Mouse (Mus musculus): ENCODE data around the gene Cnnm2.

Cnnm2 gene

DNA sequence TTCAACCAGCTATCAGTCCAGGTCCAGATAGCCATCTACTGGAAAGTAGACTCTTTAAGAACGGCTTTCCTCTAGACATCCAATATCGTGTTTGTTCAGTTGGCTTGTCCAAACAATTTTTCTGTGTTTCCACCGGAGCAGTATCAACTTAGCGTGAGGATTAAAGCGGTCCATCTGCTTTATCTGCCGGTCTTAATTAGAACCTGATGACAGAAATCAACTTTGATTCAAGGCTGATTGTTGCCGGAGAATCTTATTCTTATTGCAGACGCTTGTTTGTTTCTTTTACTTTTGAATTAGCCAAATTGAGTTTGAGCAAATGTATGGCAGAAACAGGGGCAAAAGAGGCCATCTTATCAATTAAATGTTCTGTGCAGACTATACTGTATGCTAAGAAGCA lies 32.8 kb downstream of the Cnnm2 start:
- no peak for DNase-seq (ENCODE audit: low read depth, low spot score)

DNA sequence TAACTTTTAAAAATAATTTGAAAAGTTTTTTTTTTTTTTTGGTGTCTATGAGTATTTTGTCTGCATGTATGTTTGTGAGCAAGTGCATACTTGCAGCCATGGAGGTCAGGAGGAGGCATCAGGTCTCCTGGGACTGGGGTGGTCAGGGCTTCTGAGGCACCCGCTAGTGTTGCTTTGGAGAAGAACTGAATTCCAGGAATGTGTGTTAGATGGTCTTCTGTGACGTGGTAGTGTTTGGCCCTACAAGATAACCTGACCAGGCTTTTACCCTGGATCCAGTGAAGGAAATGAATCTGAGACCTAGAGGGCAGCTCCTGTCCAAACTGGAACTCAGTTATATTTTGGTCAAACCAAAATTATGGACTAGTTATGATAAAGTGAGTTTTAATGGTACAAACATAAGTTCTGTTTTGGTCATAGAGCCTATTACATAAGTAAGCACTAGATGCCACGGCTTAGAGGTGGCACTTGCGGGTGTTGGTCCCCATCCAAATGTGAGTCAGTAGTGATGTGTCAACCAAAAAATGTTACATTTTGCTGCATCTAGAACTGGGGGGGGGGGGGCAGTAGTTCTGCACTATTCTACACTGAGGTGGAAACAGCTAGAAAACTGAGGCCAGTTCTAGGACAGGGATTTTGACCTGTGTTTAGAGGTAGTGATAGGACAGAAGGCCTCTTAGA lies 38.6 kb downstream of the Cnnm2 start:
- no peak for DNase-seq (ENCODE audit: low read depth, low spot score)

DNA sequence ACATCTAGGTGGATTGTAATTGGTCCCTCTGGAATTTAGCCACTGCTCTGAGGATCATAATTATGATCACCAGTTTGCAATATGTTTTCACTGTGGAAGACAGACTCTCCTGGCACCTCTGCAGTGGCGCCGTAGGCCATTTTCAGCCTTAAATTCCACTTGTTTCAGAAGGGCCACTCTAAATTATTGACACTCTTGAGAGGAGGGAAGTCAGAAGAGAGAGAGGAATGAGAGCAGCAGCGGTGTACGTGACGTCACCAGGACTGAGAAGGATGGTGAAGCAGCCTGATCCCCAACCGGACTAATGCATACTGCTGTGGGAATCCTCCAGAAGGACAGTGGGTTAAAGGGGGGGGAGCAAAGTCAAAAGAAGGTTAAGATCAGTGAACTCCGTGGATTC lies 40.1 kb downstream of the Cnnm2 start:
- no peak for DNase-seq (ENCODE audit: low read depth, low spot score)

DNA sequence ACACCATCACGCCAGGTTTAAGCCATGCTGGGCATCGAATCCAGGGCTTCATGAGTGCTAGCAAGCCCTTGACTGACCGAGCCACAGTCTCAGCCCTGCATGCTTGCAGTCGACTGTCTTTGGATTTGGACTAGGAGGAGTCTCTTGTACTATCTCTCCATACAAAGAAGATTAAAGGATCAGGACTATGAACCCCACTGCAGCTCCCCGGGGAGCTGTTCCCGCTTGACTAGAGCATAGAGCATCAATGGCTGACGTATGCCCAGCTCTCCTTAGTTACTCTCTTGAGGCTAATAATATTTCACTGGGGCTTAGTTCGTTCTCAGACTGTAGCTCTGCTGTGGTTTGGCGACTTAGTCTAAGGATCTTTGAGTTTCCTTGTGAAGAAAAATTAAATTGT lies 40.9 kb downstream of the Cnnm2 start:
- no peak for DNase-seq (ENCODE audit: low read depth, low spot score)

DNA sequence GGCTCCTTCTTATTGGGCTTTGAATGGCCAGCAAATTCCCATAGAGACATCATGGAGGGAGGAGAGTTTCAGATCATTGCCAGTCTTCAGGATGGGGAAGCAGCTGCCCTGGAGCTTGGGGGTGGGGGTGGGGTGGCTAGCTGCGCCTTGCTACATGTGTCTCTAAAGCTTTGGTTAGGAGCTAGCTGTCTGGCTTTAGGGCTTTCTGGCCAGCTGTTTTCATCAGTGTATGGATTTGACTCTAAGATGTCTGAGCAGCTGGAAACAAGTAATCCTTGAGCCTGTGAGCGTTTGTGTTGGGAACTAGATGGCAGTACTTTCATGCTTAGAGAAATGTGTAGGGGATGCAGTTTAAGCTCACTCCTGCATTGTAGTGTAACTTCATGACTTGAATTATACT lies 42.3 kb downstream of the Cnnm2 start:
- DNase-seq (ENCODE audit: low read depth, low spot score), result no peak

DNA sequence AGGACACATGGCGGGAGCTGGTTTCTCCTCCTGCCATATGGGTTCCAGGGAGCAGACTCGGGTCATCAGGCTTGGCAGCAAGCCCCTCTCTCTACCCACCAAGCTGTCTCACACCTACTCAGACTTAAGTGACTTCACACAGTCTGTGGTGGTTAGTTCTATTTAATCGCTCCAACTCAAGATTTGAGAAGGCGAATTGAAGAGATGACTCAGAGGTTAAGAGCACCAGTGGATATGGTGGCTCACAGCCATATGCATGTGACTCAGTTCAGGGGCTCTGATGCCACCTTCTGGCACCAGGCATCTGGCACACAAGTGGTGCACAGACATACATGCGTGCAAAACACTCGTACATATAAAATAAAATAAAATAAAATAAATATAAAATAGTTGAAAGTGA lies 43.4 kb downstream of the Cnnm2 start:
- DNase-seq (ENCODE audit: low read depth, low spot score), result no peak

DNA sequence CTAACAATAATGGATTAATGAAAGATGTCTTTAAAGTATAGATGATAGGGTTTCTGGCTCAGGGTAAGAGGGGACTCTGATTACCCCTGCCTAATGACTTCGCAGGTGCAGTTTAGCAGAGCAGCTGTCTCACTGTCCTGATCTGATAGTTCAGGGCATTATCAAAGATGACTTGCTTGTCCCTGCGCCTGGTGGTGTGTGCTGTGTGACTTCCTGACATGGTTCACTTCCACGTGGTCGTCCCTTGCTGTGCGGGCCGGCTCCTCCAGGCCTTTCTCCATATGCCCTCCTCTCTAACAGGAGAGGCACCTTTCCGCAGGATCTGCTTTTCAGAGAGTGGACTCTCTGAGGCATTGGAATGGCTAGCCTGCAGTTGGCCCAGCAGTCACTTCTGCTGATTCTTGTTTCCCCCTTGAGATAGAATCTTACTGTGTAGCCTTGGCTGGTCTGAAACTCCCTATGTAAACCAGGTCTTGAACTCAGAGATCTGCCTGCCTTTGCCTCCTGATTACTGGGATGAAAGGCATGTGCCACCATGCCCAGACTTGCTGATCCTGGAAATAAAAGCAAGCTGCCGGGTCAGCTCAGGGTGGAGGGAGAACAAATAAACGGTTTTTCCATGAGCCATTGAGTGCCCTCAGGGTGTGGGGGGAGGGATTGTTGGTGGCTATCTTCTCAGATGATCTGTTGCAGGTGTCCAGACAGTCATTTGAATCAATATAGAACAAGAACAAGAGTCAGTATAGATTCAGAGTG lies 44.7 kb downstream of the Cnnm2 start:
- no peak for DNase-seq (ENCODE audit: low read depth, low spot score)

DNA sequence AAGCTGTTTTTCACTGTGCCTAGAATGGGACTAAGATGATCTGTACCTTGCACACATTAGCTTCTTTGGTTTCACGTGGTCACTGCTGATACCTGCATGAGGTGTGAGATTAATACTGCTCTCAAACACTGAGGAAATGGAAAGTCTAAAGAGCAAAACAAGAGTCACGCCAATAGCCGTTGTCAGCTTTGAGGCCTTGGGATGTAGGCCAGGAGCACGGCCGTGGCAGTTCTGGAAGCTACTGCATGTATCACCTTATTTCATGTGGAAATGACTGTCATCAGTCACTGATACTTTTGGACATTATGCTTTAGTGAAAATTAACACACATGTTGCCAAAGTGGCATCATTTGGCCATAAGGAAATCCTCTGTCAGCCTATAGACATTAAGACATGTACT lies 46.9 kb downstream of the Cnnm2 start:
- DNase-seq (ENCODE audit: low read depth, low spot score), result no peak

DNA sequence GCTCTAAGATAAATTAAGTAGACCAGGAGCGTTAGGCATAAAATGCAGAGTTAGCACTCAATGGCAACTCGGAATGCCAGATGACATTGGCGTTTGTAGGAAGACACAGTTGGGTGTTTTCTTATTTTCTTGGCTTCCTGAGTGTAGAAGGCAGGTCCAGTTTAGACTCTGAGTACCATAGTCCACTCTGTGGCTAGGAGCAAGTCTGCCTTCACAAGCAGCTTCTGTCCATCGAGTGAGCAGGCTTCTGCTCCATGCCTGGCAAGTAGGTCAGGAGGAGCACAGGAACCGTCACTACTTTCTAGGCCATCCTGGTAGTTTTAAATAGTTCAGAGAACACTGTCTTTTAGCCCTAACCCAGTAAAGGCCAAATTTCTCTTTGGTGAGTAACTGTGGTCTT lies 47.6 kb downstream of the Cnnm2 start:
- DNase-seq (ENCODE audit: low read depth, low spot score), result no peak

DNA sequence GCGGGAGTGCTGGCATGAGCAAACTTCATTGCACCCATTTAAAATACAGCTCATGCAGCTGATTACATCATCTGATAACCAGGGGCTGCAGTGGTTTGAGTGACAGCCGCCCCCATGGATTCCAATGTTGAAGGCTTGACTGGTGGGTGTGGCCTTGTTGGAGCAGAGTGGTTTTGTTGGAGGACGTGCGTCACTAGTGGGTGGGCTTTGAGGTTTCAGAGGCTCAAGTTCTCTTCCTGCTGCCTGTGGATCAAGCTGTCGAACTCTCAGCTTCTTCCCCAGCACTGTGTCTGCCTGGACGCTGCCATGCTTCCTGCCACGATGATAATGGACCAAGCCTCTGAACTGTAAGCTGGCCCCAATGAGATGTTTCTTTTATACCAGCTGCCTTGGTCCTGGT lies 57.9 kb downstream of the Cnnm2 start:
- no peak for DNase-seq (ENCODE audit: low read depth, low spot score)

DNA sequence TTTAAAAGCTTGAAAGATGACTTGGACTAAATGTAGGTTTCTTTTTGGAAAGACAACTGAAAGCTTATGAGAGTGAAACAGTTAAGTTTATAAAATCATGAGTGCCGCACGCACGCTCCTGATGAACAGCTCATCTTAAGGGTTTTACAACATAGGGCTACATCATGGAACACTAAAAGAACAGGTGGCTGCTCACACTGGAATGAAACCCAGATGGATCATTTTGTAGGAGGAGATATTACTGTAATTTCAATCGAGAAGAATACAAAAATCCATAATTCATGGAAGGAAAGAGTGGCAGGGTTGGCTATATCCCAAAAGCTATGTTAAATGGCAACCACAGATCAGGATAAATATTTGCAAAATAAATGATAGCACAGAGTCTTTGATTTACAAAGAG lies 61.1 kb downstream of the Cnnm2 start:
- DNase-seq (ENCODE audit: low read depth, low spot score), result no peak

DNA sequence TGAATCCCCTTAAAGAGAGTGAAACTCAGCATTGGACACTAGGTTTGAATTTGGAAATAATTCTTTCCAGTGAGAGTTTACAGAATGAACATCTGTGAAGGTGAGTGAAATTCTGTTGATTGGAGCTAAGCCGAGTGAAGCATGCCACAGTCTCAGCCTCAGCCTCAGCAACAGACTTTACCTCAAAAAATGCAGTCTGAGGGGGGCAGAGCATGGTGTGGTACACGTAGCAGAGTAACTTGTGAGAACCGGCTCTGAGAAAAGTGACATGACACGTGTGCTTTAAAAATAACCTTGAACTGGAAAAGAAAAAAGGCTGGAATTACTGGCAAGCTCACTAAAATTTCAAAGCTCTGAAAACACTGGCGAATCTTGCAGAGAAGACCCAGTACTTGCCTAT lies 62.4 kb downstream of the Cnnm2 start:
- no peak for DNase-seq (ENCODE audit: low read depth, low spot score)

DNA sequence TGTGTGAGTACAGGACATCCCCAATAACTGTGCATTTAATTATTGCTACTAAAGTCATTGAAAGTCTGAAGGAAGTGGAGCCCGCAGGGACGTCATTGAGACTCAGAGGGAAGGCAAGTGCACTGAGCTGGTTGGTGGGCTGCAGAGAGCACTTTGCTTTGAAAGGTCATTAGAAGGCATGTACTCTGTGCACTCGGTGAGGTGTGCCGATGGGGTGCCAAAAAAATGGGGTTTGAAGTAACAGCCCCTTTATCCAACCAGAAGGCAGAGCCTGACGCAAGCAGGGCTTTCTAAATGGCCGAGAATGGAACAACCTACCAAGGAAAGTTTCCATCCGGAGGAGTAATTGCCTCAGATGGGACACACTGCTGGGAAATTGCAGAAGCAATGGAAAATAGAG lies 63.5 kb downstream of the Cnnm2 start:
- DNase-seq (ENCODE audit: low read depth, low spot score), result no peak

DNA sequence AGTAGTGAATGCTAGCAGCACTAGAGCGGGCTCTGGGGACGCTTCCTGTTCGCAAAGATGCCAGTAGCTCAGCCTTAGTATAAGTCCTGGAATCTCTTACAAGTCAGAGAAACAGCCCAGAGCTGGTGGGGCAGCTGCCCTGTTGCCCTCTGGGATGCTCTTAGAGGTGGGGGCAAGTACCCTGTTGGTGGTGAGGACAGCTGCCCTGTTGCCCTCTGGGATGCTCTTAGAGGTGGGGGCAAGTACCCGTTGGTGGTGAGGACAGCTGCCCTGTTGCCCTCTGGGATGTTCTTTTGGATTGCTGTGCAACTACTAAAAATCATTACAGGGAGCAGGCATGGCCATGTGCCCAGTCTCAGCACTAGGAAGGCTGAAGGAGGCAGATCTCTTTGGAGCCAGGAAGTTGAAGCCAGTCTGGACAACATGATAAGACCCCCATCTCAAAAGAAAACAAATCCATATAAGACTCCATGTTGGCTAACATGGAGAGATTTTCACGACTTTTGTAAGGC lies 66.3 kb downstream of the Cnnm2 start:
- DNase-seq (ENCODE audit: low read depth, low spot score), result no peak

DNA sequence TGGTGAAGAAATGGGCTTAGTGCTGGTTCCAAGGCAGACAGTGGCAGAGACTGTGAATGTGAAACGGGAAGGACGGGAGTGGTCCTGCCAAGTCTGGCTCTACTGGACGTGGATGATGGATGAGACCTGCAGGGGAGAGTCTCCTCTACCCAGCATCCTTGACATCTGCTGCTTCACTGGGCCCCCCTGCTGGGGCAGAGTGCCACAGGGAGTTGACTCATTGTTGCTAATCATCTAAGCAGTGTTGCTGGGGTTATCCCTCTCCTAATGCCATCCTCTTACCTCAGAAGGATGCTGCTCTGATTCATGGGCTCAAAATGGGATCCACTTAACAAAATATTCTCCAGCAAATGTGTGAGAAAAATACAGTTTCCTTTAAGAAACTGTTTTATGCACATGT lies 67.6 kb downstream of the Cnnm2 start:
- no peak for DNase-seq (ENCODE audit: low read depth, low spot score)

DNA sequence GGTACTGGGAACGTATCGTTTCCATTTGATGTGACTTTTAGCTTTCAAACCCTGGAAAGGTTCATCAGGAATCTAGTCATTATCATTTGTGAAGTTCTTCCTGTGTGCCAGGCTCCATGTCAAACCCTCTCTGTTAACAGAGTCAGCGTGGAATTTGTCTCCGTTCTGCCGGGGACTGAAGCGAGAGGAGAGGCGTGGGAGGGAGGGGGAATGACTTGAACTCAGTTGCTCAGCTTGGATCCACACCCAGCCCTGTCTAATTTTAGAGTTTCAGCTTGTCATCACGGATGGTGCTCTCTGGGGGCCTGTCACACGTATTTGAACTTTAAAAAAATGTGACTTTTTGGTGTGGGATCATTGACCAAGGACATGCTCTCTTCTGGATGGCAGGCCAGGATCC lies 70.0 kb downstream of the Cnnm2 start:
- no peak for DNase-seq (ENCODE audit: low read depth, low spot score)

DNA sequence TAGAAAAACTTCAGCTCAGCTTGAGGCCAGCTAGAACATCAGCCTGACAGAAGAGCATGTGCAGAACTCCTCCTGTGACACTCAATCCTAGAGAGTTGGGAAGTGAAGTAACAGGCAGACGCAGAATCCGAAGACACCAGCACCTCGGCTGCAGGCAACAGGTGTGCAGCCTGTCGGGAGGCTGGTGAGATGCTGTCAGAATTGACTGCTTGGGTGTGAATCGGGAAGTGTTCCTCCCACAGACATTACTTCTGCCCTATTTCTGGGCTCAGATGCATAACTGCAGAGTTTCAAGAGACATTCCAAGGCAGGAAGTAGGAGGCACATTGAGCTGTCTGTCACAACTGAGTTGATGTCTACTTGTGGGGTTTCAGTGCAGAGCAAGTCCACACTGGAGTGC lies 72.9 kb downstream of the Cnnm2 start:
- DNase-seq (ENCODE audit: low read depth, low spot score), result no peak

DNA sequence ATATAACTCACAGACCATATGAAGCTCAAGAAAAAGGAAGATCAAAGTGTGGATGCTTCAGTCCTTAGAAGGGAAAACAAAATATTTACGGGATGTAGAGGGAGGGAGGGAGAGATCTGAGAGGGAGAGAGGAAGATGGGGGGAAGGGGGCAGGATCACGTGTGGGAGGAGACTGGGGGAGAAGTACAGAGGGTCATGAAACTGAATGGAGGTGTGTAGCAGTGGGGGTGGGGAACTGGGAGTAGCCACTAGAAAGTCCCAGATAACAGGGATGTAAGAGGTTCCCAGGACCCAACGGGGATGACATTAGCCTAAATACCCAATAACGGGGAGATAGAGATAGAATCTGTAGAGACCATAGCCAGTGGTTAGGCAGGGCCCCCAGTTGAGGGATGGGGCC lies 73.9 kb downstream of the Cnnm2 start:
- no peak for DNase-seq (ENCODE audit: low read depth, low spot score)

DNA sequence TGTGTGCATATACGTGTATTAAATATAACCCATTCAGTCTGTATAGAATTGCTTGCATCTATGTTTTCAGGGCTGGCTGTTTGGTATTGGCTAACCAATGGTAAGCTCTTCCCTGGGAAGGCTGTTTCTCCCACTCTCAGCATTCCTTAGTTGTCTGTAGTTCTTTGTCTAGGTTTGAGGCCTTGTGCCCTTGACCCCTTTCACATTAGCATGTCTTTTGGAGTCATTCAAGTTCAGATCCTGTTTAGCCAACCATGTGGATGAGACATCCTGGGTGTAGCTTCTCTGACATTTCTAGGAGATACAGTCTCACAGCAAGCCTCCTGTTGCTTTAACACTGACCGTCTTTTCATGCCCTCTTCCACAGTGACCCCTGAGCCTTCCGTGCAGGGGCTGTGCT lies 74.7 kb downstream of the Cnnm2 start:
- DNase-seq (ENCODE audit: low read depth, low spot score), result no peak

DNA sequence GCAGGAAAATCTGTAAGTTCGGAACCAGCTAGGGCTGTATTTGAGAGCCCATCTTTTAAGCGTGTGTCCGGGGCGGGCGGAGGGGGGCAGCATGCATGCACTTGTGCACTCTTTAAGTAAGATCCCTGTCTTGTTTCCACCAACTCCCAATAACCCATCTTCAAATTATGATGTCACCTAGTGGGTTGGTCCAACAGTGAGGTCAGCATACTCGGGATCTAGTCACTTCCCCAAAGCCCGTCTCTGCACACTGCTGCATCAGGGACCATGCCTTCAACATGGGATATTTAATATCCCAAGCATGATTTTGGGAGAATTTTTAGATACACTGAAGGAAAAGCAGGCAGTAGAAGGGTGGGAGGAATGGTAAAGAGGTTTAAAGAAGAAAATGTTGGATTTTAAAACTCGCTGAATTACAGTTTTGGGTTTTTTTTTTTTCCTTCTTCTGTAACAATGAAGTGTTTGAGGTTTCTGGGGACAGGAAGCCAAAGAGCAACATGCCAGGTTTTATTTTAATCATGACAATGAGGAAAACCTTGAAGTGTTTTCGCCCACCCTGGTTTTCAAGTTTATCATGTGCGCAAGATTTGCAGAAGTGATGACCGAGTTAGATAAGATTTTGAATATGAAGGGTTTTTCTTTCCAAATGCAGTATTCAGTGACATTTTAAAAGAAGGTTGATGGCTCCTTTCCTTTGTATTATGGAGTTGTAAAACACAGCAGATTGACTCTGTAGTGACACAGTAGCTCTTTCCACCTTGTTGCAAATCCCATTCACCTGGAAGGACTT lies 76.1 kb downstream of the Cnnm2 start:
- no peak for DNase-seq (ENCODE audit: low read depth, low spot score)

DNA sequence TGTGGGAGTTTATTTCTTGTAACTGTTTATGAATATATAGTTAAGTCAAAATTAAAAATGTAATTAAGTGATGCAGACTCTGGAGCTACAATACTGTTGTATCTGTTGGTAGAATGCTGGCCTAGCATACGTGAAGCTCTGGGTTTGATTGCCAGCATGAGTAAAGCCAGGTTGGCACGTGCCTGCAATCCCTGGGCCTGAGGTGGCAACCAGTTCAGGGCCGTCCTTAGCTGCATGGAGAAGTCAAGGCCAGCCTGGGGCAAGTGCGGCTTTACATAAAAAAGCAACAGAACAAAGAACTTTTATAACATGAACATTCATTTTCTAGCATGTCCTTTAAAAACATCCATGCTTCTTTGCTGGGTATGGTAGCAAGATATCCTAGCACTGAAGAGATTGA lies 79.6 kb downstream of the Cnnm2 start:
- DNase-seq (ENCODE audit: low read depth, low spot score), result no peak

DNA sequence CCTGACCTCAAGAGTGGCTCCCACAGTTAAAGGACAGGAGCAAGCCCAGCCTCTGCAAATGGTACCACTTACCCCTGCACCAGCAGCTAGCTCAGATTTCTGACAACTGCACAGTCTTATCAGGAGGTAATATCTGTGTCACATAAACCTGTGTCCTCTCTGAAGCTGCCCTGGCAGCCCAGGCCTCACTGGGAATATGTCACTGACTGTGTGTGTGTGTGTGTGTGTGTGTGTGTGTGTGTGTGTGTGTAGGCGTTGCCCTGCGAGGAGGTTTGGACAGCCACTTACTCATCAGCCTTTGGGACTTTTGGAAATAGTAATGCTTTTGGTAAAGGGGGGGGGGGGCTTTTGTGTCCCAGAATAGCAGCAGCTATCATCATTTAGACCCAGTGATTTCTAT lies 81.6 kb downstream of the Cnnm2 start:
- no peak for DNase-seq (ENCODE audit: low read depth, low spot score)

DNA sequence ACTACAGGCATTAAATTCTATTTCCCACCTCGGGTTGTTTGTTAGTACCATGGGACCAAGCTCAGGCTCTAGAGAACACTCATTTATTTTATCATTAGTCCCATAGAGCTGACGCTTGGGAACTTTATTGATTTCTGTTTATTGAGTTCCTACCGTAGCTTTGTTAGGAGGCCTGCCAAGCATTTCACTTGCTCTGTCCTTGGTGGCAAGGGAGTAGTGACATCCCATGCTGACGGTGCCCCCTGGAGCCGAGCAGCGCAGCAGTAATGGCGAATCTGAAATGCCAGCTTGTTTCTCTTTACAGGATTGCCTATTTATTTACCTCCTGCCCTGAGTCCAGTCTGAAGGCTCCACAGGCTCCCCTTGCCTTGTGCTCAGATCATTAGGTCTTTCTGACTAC lies 84.7 kb downstream of the Cnnm2 start:
- DNase-seq (ENCODE audit: low read depth, low spot score), result no peak

Data from skeletal muscle tissue, adult 2 months (tissue).